Mouse (Mus musculus) forebrain, embryonic 10.5 days (tissue): ENCODE results near the gene She. TPM values are rescaled to one million over a fixed set of nuclear protein-coding genes. Genes with fewer than 3 reads are reported as not detected.
"Not testable (repeated sequence)": the region's sequence is repeated elsewhere in the genome, so short reads cannot be mapped to it uniquely, and the experiment has no call there.

Experiments used
- DNase-seq: peaks from one replicate; pipeline ENCODE4 v3.0.0-alpha.2; 2017; ENCODE audit warnings: low spot score; ENCODE audit errors: extremely low spot score
- H3K27ac ChIP-seq: fragments of 300-500 bp; sonication (generic); 2 replicates; pipeline ENCODE4 v1.5.1; 2016; ENCODE audit warnings: mild to moderate bottlenecking
- H3K27me3 ChIP-seq: fragments of 300-500 bp; sonication (generic); 2 replicates; pipeline ENCODE4 v1.6.1; 2016; ENCODE audit warnings: mild to moderate bottlenecking; ENCODE audit not compliant: poor library complexity, severe bottlenecking
- H3K36me3 ChIP-seq: fragments of 300-500 bp; sonication (generic); replicated peaks from 2 replicates; pipeline ENCODE4 v1.6.1; 2016; ENCODE audit warnings: mild to moderate bottlenecking, moderate library complexity
- H3K4me1 ChIP-seq: fragments of 300-500 bp; sonication (generic); 2 replicates; pipeline ENCODE4 v1.6.1; 2016
- H3K4me3 ChIP-seq: fragments of 300-500 bp; sonication (generic); 2 replicates; pipeline ENCODE4 v1.5.1; 2016; ENCODE audit warnings: mild to moderate bottlenecking, moderate library complexity
- H3K9me3 ChIP-seq: fragments of 300-500 bp; sonication (generic); 2 replicates; pipeline ENCODE4 v1.6.1; 2016; ENCODE audit warnings: mild to moderate bottlenecking, moderate library complexity
- WGBS: fragments of 180-500 bp; shearing (Covaris S2); methylation state at CpG from one replicate; pipeline ENCODE4 v1.1.7; 2016; 5-methylcytosine and 5-hydroxymethylcytosine counted together
- polyA plus RNA-seq: library from polyadenylated mRNA; unstranded; fragments of >200 nt; fragmentation: Nextera tagmentation; extraction: Ambion mirVana; gene quantifications from 2 replicates; pipeline ENCODE4 v1.2.1, GENCODE M21; 2016

Gene She
- polyA plus RNA-seq, result 2.3 TPM in 2 replicates

DNA sequence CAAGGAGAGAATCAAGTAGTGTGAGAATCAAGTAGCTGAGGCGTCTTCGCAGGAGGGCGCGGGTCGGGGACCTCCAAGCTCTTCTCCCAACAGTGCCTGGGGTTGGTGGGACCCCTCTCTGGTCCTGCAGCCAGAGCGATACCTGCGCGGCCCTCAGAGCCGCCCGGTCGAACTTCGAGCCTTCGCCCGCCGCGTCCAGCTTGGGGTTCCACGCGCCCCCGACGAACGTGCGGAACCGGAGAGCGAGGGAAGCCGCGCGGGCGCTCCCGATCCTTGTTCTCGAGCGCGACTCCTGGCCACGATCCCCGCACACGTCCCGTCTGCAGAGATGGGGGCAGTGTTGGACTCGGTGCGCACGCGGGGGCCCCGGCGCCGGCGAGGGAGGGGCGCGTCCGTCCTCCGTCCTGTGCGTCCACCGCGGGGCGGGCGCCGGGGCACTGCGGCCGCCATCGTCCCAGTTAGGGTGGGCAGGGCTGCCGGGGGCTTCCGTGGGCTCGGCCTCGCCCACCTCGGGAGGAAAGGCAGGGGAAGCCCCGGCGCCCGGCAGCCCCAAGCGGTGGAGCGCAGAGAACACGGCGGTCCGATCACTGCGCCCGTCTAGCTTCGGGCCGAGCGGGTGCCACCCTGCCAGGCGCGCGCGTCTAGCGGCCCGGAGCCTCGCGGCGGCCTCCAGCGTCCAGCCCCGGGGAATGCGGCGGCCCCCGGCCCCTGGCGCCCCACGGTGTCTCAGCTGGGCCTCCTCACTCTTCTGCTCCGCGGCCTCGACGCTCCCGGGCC is at the start of gene She:
Gene She (plus strand): TSS at position 556 of the 777 bp plus-strand sequence.
- peaks cover 13% of the 10 kb centered on the region for H3K4me1 ChIP-seq
- WGBS, result 2% methylated on average over 90 of the region's 96 CpGs
- no peaks in the 10 kb centered on the region for H3K36me3 ChIP-seq
- no peak for DNase-seq
- peak within 1 kb of the TSS; percentile 58; the same call in 1 of the 2 replicates for H3K27ac ChIP-seq
- no peaks in the 10 kb centered on the region; the same call in 1 of the 2 replicates for H3K9me3 ChIP-seq
- peaks cover 77% of the 10 kb centered on the region for H3K27me3 ChIP-seq
- H3K4me3 ChIP-seq, result peak within 1 kb of the TSS; percentile 51

DNA sequence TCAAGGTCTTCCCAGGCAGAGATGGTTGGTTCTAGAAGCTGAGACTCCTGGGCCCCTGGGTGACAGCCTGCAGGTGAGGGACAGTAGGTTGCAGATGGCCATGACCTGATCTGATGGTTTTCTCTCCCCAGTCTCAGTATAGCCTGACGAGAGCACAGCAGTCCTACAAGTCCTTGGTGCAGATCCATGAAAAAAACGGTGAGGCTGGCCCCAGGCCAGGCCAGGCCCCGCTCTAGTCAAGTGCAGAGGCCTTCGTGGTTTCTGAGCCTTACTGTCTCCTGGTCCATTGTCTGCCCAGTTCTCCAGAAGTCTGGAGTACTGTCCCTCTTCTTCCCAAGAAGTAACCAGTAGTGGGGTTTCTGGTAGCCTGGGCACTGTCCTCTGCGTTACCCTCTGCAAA is 49.5 kb upstream of the She start:
- WGBS, result 89% methylated on average over 5 of the region's 5 CpGs
- no peak overlapping the region for H3K4me3 ChIP-seq
- H3K27me3 ChIP-seq, result no peaks in the 10 kb centered on the region
- H3K36me3 ChIP-seq, result peaks cover 75% of the 10 kb centered on the region
- H3K27ac ChIP-seq, result no peak overlapping the region
- no peak for DNase-seq
- H3K9me3 ChIP-seq, result no peaks in the 10 kb centered on the region
- peaks cover 14% of the 10 kb centered on the region for H3K4me1 ChIP-seq

DNA sequence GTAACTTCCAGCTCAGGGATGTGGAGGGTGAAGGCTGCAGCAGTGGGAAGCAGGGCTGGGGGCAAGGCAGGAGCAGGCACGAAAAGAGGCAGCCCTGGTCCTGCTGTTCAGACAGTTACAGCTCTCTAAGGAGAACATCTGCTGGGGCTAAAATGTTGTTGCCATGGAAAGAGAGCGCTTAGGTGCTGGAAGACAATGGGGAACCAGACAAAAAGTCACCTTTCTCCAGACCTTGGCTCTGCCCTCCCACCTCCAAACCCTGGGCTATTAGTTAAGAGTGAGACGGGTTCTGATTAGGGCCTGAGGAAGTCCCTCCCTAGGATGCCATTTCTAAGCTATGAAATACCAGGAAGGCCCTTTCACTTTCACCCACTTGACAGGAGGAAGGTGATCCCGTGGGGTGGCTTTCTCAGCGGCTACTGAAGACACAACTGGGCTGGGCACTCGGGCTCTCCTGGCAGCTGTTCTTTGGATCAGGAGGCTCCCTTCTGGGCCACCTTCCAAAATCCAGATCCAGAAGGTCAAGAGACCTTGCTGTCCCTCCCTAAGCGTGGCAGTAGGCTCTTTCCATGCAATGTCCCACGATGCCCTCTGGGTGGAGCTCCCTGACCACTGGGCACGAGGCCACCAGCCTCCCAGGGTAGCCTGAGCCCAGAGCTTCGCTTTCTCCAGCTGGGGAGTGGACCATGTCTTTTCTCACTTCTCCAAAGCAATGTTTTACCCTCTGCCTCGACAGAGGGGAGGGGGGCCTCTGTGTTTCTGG is 46.0 kb upstream of the She start:
- Histone ChIP-seq H3K36me3 (peaks cover 40% of the 10 kb centered on the region), H3K9me3 (no peaks in the 10 kb centered on the region), H3K27ac (peak overlapping the region; percentile 32; the same call in 1 of the 2 replicates), H3K27me3 (no peaks in the 10 kb centered on the region; the same call in none of the 2 replicates), H3K4me1 (peaks cover 23% of the 10 kb centered on the region), H3K4me3 (no peak overlapping the region)
- DNase-seq, result peak; percentile 42
- WGBS, result 26% methylated on average over 11 of the region's 11 CpGs

DNA sequence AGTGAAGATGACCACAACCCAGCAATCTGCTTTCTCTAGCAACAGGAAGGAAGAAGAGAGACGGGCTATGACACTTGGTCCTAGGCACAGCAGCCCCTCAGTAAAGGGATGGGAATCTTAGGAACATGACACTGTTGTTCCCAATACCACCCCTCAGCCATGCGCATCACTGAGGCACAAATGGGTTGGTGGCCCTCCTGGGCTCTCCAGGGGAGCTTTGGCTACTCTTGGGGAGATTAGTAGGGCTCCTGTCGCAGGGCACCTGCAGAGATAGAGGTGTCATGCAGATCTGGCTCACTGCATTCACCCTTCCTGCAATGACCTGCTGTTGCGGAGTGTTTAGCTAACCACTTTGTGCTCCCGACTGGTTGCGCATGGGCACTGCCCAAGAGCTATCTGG is 44.9 kb upstream of the She start:
- Histone ChIP-seq H3K9me3 (no peaks in the 10 kb centered on the region), H3K27me3 (no peaks in the 10 kb centered on the region; the same call in none of the 2 replicates), H3K4me1 (peaks cover 23% of the 10 kb centered on the region), H3K4me3 (no peak overlapping the region), H3K27ac (no peak overlapping the region), H3K36me3 (peaks cover 29% of the 10 kb centered on the region)
- DNase-seq, result no peak
- WGBS, result 83% methylated on average over 6 of the region's 6 CpGs

DNA sequence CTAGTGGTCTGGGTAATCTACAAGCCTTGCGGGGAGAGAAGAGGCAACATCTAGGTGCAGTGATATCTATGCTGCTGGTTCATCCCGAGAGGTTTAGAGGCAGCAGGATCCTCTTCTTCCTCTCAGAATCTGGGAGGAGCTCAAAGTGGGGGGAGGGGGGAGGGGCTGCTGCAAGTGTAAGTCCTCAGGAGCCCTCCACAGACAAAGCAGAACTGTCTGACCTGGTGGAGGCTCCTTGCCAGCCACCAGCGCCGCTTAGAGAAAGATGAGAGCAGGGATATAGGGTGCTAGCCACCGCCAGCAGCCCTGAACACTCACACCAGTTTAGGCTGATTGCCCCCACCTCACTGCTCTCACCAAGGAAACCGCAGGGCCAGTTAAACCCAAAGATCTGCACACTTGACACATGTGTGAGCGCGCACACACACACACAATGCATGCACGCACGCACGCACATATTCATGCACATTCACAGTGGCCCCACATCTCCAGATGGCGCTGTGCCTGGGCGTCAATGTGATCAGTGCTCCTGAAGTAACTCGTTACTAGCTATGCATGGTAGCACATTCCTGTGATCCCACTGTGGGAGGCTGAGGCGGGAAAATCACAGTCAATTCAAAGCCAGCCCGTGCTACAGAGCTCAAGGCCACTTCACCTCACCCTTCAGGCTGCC is 42.4 kb upstream of the She start:
- Histone ChIP-seq H3K9me3 (no peaks in the 10 kb centered on the region), H3K27me3 (no peaks in the 10 kb centered on the region; the same call in none of the 2 replicates), H3K4me1 (peaks cover 23% of the 10 kb centered on the region), H3K4me3 (no peak overlapping the region), H3K36me3 (peaks cover 4% of the 10 kb centered on the region; the same call in 1 of the 2 replicates), H3K27ac (peak overlapping the region; percentile 25; the same call in 1 of the 2 replicates)
- WGBS, result 78% methylated on average over 16 of the region's 16 CpGs
- no peak for DNase-seq

DNA sequence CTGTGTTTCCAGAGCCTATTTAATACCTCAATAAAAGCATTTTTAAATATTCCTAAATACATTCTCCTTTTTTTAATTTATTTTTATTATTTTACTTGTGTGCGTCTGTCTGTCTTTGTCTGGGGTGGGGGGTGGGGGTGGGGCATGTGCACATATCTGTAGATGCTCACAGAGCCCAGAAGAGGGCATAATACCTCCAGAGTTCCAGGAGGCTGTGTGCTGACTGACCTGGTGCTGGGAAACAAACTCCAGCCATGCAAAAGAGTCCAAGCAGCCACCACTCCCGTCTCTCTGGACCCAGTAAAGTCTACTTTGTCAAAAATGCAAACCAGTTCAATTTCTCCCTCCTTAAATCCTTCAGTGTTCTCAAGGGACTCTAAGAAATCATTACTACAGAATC is 36.6 kb upstream of the She start:
- 64% methylated on average over 2 of the region's 2 CpGs for WGBS
- no peak for DNase-seq
- H3K27ac ChIP-seq, result no peak overlapping the region
- H3K4me1 ChIP-seq, result peaks cover 6% of the 10 kb centered on the region
- H3K36me3 ChIP-seq, result no peaks in the 10 kb centered on the region
- peaks cover 9% of the 10 kb centered on the region; the same call in 1 of the 2 replicates for H3K27me3 ChIP-seq
- H3K4me3 ChIP-seq, result no peak overlapping the region
- no peaks in the 10 kb centered on the region for H3K9me3 ChIP-seq

DNA sequence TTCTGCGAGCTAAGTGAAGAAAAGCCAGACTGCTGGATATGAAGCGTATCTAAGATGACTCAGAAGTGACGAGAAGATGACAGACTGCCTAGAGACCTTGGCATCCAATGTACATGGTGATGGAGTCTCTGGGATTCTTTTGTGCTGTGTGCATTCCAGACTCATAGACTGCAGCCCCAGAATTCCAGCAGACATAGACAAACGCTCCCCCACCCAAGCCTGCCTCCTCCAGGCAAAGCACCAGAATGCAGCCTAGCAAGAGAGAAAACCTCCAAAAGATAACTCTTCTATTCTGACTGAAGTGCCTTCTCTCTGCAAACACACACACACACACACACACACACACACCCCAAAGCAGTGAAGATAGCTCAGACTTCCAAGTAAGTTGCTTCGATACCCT is 35.4 kb upstream of the She start:
- H3K36me3 ChIP-seq, result no peaks in the 10 kb centered on the region
- peaks cover 9% of the 10 kb centered on the region; the same call in 1 of the 2 replicates for H3K27me3 ChIP-seq
- no peak overlapping the region for H3K27ac ChIP-seq
- no peak overlapping the region for H3K4me3 ChIP-seq
- H3K4me1 ChIP-seq, result peaks cover 8% of the 10 kb centered on the region
- WGBS, result 86% methylated on average over 5 of the region's 5 CpGs
- H3K9me3 ChIP-seq, result no peaks in the 10 kb centered on the region
- DNase-seq, result no peak

DNA sequence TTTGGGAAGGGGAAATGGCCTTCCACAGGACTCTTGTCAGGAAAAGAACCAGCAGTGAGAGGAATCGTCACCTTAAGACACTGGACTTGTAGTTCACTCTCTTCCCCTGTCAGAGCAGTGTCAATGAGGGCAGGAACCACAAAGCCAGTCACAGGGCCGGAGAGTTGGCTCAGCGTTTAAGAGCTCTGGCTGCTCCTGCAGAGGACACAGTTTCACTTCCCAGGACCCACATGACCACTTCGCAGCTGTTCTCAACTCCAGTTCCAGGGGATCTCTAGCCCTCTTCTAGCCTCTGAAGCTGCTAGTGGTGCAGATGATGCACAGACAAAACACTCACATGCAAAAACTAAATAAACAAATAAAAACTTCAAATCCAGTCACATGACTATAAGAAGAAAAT is 34.8 kb upstream of the She start:
- H3K9me3 ChIP-seq, result no peaks in the 10 kb centered on the region
- WGBS, result 71% methylated on average over 4 of the region's 4 CpGs
- H3K4me3 ChIP-seq, result no peak overlapping the region
- H3K27ac ChIP-seq, result no peak overlapping the region
- H3K36me3 ChIP-seq, result no peaks in the 10 kb centered on the region
- H3K4me1 ChIP-seq, result peaks cover 8% of the 10 kb centered on the region
- DNase-seq, result no peak
- H3K27me3 ChIP-seq, result peaks cover 9% of the 10 kb centered on the region; the same call in 1 of the 2 replicates

DNA sequence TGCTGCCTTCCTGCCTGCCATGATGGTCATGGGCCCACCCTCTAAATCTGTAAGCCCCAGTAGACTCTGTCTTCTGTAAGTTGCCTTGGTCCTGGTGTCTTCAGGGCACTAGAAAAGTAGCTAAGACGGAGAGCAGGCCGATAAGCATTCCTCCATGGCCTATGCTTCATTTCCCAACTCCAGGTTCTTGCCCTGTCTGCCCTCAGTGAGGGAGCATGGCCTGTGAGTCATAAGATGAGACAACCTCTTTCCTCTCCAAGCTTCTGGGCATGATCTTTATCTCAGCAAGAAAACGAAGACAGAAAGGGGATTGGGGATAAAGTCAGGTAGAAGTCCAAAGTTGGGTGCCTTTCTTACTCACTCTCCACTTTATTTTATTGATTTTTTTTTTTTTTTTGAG is 32.7 kb upstream of the She start:
- H3K36me3 ChIP-seq, result no peaks in the 10 kb centered on the region
- no peak overlapping the region for H3K4me3 ChIP-seq
- peaks cover 12% of the 10 kb centered on the region for H3K4me1 ChIP-seq
- H3K27ac ChIP-seq, result no peak overlapping the region
- WGBS, result 87% methylated on average over 3 of the region's 3 CpGs
- peaks cover 9% of the 10 kb centered on the region; the same call in 1 of the 2 replicates for H3K27me3 ChIP-seq
- H3K9me3 ChIP-seq, result no peaks in the 10 kb centered on the region
- DNase-seq, result no peak

DNA sequence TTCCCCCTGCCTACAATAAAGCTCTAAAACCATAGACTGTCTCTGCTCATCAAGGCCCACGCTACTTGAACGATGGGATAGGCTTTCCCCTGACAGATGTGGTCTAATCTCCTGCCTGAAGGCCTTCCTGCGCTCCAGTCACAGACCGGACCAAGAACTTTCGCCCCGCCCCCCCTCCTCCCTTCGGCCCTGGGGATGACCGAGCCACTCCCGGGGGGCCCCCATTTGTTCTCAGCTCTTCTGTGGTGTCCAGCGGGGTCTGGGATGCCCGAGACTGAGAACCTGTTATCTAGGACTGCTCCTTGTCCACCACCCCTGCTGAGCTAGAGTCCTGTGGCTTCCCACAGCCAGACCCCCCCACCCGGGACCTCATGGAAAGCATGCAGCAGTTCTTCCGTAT is 31.7 kb upstream of the She start:
- DNase-seq, result no peak
- Histone ChIP-seq H3K36me3 (no peaks in the 10 kb centered on the region), H3K4me1 (peaks cover 12% of the 10 kb centered on the region), H3K9me3 (no peaks in the 10 kb centered on the region), H3K27ac (peak overlapping the region; percentile 60; the same call in 1 of the 2 replicates), H3K4me3 (peak overlapping the region; percentile 35), H3K27me3 (peaks cover 9% of the 10 kb centered on the region; the same call in 1 of the 2 replicates)
- 3% methylated on average over 13 of the region's 13 CpGs for WGBS

DNA sequence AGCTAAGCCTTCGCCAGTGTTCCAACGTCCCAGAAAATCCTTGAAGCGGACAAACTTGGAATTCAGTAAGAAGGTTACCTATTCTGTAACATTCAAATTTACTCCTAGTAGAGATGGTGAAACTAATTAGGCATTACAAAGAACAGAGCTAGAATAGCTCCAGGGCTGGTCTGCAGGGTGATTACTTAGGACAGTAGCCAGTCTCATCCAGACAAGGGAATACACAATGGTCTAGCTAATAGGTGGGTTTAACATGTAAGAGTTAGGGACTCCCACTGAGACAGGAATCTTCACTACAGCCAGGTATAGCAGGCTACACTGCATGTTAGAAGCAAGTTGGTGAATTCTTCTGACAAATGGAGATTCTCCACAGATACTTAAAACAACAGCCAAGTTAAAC is 31.1 kb upstream of the She start:
- peaks cover 12% of the 10 kb centered on the region for H3K4me1 ChIP-seq
- not testable (repeated sequence) for H3K9me3 ChIP-seq, H3K27ac ChIP-seq, H3K4me3 ChIP-seq, H3K27me3 ChIP-seq, H3K36me3 ChIP-seq, DNase-seq
- WGBS, result 26% methylated on average over 3 of the region's 3 CpGs

DNA sequence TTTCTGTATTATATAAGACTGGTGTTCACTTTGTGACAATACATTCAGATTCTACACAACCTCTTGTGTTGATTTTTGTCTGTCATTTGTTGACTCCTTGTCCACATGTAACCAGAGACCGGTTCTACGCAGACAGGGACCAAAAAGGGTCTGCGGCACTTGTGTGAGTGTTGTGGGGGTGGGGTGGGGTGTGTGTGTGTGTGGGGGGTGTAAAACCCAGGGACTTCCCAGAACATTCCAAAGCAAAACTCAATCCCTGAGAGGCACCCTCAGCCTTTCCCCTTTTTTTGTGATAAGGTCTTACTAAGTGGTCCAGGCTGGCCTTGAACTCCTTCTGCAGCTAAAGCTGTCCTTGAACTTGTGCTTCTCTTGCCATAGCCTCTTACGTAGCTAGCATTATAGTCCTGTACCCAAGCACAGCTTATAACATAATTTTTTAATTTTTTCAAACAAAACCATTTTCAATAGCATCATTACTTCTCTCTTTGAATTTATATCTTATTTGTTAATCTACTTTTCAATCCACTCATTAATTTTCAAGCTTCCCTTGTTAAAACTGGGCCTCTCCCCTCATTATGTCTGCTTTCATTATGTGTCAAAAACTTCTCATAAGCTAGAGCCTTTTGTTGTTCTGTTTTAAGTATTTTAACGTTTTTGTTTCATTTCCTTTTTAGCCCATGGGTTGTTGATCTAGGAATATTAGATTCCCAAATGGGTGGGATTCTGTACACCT is 30.2 kb upstream of the She start:
- H3K4me3 ChIP-seq, result no peak overlapping the region
- H3K9me3 ChIP-seq, result no peaks in the 10 kb centered on the region
- peaks cover 12% of the 10 kb centered on the region for H3K4me1 ChIP-seq
- WGBS, result 63% methylated on average over 5 of the region's 5 CpGs
- no peaks in the 10 kb centered on the region for H3K36me3 ChIP-seq
- peaks cover 9% of the 10 kb centered on the region; the same call in 1 of the 2 replicates for H3K27me3 ChIP-seq
- no peak for DNase-seq
- no peak overlapping the region for H3K27ac ChIP-seq
